Mouse (Mus musculus) gastrocnemius, adult 2 months (tissue): Measurements from ENCODE around the gene Rnase9. TPM values are rescaled to one million over a fixed set of nuclear protein-coding genes. Genes with fewer than 3 reads are reported as not detected.

Source experiments
- DNase-seq: peaks from one replicate; pipeline ENCODE4 v3.0.0; 2022
- H3K27ac ChIP-seq: fragments of 200-600 bp; 2 replicates; pipeline ENCODE4 v1.8.1; 2022; ENCODE audit warnings: mild to moderate bottlenecking
- H3K4me3 ChIP-seq: fragments of 200-600 bp; 2 replicates; pipeline ENCODE4 v1.8.1; 2022; ENCODE audit warnings: mild to moderate bottlenecking, moderate library complexity
- CTCF ChIP-seq: fragments of 200-600 bp; IDR thresholded peaks from 2 replicates; pipeline ENCODE4 v1.8.1; 2022; ENCODE audit warnings: antibody characterized with exemption, mild to moderate bottlenecking, moderate library complexity
- intact Hi-C: fragments of 180-260 bp; cut with DNase I; formaldehyde crosslinking; loops from one replicate; pipeline ENCODE4 v1.15.1; 2025
- total RNA-seq, 2 experiments: library from RNA; stranded (reverse); gene quantifications; 2 replicates each; pipeline ENCODE4 v1.2.3; 2021

The Rnase9 gene
- total RNA-seq, 2 experiments from 2014 or later = not detected

DNA sequence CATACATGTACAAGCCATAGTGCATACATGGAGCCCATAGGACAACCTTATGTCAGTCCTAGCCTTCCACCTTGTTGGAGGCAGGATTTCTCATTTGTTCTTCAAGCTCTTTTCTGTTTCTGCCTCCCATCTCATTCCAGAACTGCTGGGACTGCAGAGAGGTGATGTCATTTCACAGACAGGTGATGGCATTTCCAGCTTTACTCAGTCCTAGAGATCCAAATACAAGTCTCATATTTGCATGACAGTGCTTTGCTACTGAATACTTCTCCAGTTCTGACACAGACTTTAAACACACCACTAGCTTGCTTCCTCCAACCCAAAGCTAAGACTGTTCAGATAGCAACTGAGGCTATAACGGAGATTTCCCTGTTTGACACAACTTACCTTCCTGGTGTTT, 37.5 kb upstream of the Rnase9 start:
- Histone ChIP-seq H3K4me3 (no peak overlapping the region), H3K27ac (no peak overlapping the region)
- DNase-seq = no peak
- intact Hi-C loops = no loop called here
- TF ChIP-seq CTCF = no peak

- H3K4me3 ChIP-seq = no peak within 1 kb of the TSS
- H3K27ac ChIP-seq = no peak within 1 kb of the TSS
- no peak for TF ChIP-seq CTCF
- DNase-seq = no peak
- intact Hi-C loops = no loop called here
Observed at GRCm38 (mm10) chr14:51074335-51074734, 32.7 kb upstream of the Rnase9 start, which contains the start of gene Olfr750. Gene Olfr750 (minus strand): TSS chr14:51074435.

GRCm38 (mm10) chr14:51069617-51070016, 27.9 kb upstream of the Rnase9 start:
- Histone ChIP-seq H3K27ac (no peak overlapping the region), H3K4me3 (no peak overlapping the region)
- peak; percentile 41 for TF ChIP-seq CTCF
- intact Hi-C loops = loop anchor here (10.0 kb wide), 1 partner anchor 175 kb away; the partner anchor contains the start of gene Klhl33
- DNase-seq = peak; percentile 32

GRCm38 (mm10) chr14:51068956-51069355, 27.3 kb upstream of the Rnase9 start:
- Histone ChIP-seq H3K4me3 (no peak overlapping the region), H3K27ac (no peak overlapping the region)
- intact Hi-C loops = loop anchor here (10.0 kb wide), 1 partner anchor 174 kb away; the partner anchor contains the start of gene Klhl33
- TF ChIP-seq CTCF = no peak
- DNase-seq = no peak

GRCm38 (mm10) chr14:51060761-51061160, 19.1 kb upstream of the Rnase9 start:
- no peak overlapping the region for H3K27ac ChIP-seq
- intact Hi-C loops = loop anchor here (10.0 kb wide), 1 partner anchor 166 kb away; the partner anchor contains the start of gene Klhl33

DNA sequence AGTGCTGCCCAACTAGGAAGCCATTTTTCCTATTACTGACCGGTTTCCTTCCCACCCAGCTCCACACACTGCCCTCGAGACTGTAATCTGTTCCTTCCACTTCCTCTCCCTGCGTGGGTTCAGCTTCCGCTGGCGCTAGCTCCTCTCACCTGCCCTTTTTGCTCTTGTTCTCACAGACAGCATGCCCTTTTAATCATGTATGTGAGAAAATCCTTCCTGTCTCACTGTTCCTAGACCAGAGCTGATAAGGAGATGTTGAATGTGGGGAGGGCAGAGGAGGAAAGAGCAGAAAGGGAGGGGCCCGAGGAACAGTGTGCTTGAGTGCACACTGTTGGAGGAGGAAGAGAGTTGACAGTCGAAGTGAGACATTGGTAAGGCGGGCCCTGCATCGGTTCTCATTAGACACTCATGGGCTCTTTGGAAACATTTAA, 15.7 kb upstream of the Rnase9 start, which contains the start of gene Rnase12:
Rnase12 (minus strand) TSS at position 261 of the 431 bp plus-strand sequence.
- DNase-seq = no peak
- no peak for TF ChIP-seq CTCF
- intact Hi-C loops = no loop called here
- Histone ChIP-seq H3K27ac (no peak within 1 kb of the TSS), H3K4me3 (no peak within 1 kb of the TSS)

More at GRCm38 (mm10) chr14:51060761-51061160, 19.1 kb upstream of the Rnase9 start:
- no peak overlapping the region for H3K4me3 ChIP-seq
- no peak for DNase-seq
- no peak for TF ChIP-seq CTCF

DNA sequence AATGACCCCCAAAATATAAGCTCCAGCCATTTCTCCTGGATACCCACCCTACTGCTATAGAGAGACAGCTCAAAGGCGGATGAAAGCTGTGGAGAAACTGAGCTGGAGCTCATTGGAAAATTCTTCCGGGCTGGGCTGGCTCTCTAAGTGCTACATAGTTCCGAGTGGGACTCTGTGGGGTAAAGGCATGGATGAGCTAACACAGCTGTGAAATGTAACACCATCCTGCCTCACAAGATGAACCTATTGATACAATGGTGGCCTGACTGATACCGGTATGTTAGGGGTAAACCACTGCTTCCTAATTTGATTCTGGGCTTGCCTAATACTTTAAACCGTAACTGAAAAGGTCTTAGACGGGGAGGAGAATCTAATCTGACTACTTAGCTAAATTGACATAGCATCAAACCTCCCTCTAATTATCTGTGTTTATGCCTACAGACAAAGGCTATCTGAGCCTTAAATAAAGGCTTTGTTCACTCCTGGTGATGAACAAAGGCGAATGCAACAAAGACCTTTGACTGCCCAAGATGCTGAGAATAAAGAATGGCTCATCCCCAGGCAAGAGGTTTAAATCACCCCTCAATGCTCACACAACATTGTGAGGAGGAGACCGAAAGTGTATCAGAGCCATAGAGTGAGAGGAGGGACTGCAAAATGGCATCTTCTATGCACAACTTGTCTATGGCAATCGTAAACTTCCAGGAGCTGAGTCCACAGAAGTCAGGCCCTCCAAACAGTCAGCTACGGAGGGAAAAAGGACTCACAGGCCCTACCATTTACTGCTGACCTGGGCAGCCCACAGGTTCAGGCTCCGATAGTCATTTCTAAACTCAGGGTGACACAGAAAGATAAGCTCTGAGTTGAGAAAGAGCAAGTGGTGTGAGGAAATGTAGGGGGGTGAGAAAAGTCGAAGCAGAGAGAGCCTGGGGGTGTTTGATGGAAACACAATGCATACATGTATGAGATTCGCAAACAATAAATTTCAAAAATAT, 12.9 kb upstream of the Rnase9 start:
- DNase-seq = no peak
- no peak overlapping the region for H3K4me3 ChIP-seq
- no peak overlapping the region for H3K27ac ChIP-seq
- TF ChIP-seq CTCF = no peak
- intact Hi-C loops = no loop called here

- no peak overlapping the region for H3K27ac ChIP-seq
- intact Hi-C loops = no loop called here
- DNase-seq = no peak
- TF ChIP-seq CTCF = no peak
- no peak overlapping the region for H3K4me3 ChIP-seq
Observed at GRCm38 (mm10) chr14:51053176-51053575, 11.5 kb upstream of the Rnase9 start.

GRCm38 (mm10) chr14:51051941-51052340, 10.3 kb upstream of the Rnase9 start:
- intact Hi-C loops = no loop called here
- Histone ChIP-seq H3K4me3 (no peak overlapping the region), H3K27ac (no peak overlapping the region)
- no peak for DNase-seq
- no peak for TF ChIP-seq CTCF

- no peak for DNase-seq
- H3K27ac ChIP-seq = no peak within 1 kb of the TSS
- no peak within 1 kb of the TSS for H3K4me3 ChIP-seq
- intact Hi-C loops = no loop called here
- no peak for TF ChIP-seq CTCF
Observed at GRCm38 (mm10) chr14:51050063-51050462, 8.4 kb upstream of the Rnase9 start, which contains the start of gene Rnase11. Gene Rnase11 (minus strand): TSS chr14:51050163.

GRCm38 (mm10) chr14:51047846-51048245, 6.2 kb upstream of the Rnase9 start:
- no peak for TF ChIP-seq CTCF
- Histone ChIP-seq H3K4me3 (no peak overlapping the region), H3K27ac (no peak overlapping the region)
- no peak for DNase-seq
- intact Hi-C loops = no loop called here

DNA sequence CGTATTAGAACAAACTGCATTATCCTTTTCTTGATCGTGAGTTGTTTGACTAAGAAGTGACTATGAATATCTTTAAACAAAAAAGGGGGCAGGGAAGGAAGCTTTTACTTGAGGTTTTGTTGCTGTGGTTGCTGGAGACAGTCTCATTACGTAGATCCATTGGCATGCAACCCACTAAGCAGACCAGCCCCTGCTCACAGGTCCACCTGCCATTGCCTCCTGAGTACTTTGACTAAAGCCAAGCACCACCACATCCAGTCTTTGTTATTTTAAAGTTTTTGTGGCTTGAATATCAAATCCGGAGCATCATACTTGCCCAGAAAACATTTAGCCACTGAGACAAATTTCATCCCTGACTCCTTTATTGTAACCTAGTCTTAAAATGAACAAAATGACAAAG, 5.5 kb downstream of the Rnase9 start:
- H3K4me3 ChIP-seq = no peak overlapping the region
- no peak for DNase-seq
- no peak overlapping the region for H3K27ac ChIP-seq
- intact Hi-C loops = no loop called here
- TF ChIP-seq CTCF = no peak

DNA sequence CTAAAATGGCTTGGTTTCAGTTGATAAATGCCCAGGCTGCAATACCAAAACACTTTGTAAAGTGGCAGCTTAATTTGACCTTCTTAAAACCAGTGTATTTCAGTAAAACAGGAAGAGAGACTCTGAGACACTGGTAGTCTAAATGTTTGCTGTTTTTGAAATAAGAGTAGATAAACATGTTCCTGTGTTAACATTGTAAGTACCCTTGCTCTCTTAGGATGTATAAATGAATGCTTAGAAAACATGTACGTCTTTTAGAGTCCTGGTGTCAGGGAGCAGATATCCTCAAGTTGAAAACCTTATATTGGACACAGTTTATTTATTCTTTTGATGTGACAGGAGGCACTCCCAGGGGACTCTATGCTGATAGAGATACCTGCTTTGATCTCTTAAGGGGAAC, 6.5 kb downstream of the Rnase9 start:
- Histone ChIP-seq H3K27ac (no peak overlapping the region), H3K4me3 (no peak overlapping the region)
- intact Hi-C loops = no loop called here
- DNase-seq = no peak
- no peak for TF ChIP-seq CTCF
